Mouse (Mus musculus) gastrocnemius, postnatal 14 days (tissue): ENCODE data around the gene 1700020N01Rik. TPM values are rescaled to one million over a fixed set of nuclear protein-coding genes. Genes with fewer than 3 reads are reported as not detected.
A peak's percentile ranks its signal among the peaks of the same experiment; 100 is the strongest.

Experiments
- DNase-seq: peaks from one replicate; pipeline ENCODE4 v3.0.0; 2021; ENCODE audit warnings: mixed read lengths
- intact Hi-C: fragments of 180-260 bp; cut with DNase I; formaldehyde crosslinking; loops from one replicate; pipeline ENCODE4 v1.15.1; 2025; ENCODE audit warnings: low total_unique reads
- total RNA-seq, 2 experiments: library from RNA; stranded (reverse); gene quantifications; 2 replicates each; pipeline ENCODE4 v1.2.3; 2021

1700020N01Rik gene
- total RNA-seq, 2 experiments from 2014 or later = not detected

GRCm38 (mm10) chr10:21588007-21588852 lies 4.7 kb upstream of the 1700020N01Rik start:
- intact Hi-C loops = no loop called here
- DNase-seq = no peak

DNA sequence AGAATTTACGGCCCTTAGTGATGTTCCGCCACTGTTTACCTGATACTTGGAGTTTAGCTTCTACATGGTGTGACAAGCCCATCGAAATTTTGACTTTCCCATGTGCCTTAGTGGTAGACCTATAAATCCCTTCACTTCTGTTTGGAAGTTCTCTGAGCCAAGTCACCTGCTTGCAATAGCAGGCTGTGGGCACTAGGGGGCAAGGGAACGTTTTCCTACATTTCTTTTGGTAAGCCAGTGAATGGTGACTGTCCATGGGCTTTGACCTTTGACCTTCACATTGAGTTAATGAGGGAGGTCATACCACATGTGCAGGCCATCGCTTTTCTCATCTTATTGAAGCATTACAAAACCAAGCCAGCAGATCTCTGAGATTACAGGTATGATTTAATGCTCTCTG lies 8.0 kb downstream of the 1700020N01Rik start:
- peak; percentile 58 for DNase-seq
- intact Hi-C loops = loop anchor here (10.0 kb wide), 2 partner anchors 194 to 404 kb away; no protein-coding TSS in a partner anchor

GRCm38 (mm10) chr10:21604476-21604875 lies 11.5 kb downstream of the 1700020N01Rik start:
- intact Hi-C loops = loop anchor here (10.0 kb wide), 2 partner anchors 190 to 400 kb away; no protein-coding TSS in a partner anchor
- DNase-seq = no peak

DNA sequence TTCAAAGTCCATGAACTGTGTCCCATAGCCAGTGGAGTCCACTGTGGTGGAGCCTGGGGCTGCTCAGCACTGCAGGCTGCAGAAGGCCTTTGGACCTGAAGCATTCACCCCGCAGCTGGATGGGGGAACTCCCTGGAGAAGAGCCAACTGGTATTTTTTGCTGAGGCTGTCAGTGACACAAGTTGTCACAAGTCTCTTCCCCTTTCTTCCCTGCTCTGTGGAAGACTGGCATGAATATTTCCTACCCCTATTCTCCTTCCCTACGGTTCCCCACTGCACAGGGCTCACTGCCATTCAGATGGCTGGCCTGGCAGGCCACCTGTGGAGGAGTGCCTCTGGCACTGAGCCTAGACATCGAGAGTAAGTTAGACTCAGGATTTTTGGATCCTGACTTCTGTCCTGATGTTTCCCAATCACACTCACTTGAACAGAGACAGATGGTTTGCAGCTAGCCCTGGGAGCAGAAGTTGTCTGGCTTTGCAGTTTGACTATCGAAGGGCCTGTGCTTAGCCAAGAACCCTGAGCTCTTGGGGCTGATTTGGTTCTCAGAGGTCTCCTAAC lies 12.1 kb downstream of the 1700020N01Rik start:
- intact Hi-C loops = loop anchor here (10.0 kb wide), 2 partner anchors 190 to 400 kb away; no protein-coding TSS in a partner anchor
- peak; percentile 61 for DNase-seq

GRCm38 (mm10) chr10:21605601-21606000 lies 12.7 kb downstream of the 1700020N01Rik start:
- intact Hi-C loops = loop anchor here (10.0 kb wide), 2 partner anchors 189 to 399 kb away; no protein-coding TSS in a partner anchor
- no peak for DNase-seq

GRCm38 (mm10) chr10:21606931-21607330 lies 14.0 kb downstream of the 1700020N01Rik start:
- DNase-seq = peak; percentile 22
- intact Hi-C loops = loop anchor here (10.0 kb wide), 2 partner anchors 188 to 398 kb away; no protein-coding TSS in a partner anchor

- DNase-seq = peak; percentile 29
- intact Hi-C loops = loop anchor here (10.0 kb wide), 2 partner anchors 185 to 395 kb away; no protein-coding TSS in a partner anchor
These were observed 16.6 kb downstream of the 1700020N01Rik start for GRCm38 (mm10) chr10:21609583-21609982.

DNA sequence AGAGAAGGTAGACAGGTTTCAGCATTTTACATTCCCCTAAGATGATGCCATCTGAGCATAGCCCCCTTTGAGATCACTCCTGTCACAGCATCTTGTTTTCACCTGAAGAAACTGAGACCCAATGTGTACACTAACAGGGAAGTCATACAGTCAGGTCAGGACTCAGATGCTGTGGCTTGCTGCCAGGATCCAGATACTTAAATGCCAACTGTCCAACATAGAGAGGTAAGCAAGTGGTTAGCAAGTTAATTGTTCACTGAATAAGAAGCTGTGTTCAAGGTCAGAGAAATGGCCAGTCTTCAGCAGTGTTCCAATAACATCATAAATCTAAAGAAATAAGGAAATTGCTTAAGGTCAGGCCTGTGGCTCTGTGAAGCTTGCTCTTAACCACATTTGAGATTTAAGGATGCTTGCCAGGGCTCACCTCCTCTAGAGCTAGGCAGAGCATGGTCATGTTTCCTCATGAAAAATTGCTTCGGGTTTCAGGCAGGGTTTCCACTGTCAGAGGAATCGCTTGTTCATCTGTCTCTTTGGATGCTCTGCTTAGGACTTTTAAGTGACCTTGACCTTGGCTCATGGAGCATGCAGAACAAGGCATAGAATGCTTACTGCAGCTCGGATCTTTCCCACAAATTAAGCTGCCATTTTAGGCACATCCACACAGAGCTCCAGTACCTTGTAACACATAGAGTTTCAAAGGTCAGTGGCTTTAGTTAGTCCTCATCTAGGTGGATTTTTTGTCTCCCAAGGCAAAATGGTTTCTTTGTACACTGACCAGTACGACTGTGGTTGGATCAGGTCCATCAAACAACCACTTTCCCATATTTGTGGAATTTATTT lies 20.3 kb downstream of the 1700020N01Rik start:
- DNase-seq = no peak
- intact Hi-C loops = no loop called here

DNA sequence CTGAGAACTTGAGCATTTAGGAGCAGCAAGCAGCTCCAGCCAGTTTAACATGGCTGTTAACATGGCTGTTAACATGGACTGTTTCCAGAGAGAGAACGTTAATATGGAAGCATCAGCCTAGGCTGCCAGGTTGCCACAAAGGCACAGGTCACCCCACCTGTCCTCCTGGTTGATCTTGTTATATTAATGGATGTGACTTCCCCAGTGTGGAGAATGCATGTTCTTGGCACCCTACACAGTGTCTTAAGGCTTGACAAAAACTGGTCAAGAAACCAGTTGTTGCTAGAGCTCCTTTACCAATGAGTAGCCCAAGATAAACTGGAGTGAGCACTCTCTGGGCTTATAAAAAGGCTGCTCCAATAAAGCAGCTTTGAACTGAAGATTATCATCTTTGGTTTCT lies 21.6 kb downstream of the 1700020N01Rik start:
- intact Hi-C loops = no loop called here
- DNase-seq = no peak

GRCm38 (mm10) chr10:21618745-21619508 lies 26.0 kb downstream of the 1700020N01Rik start:
- intact Hi-C loops = no loop called here
- no peak for DNase-seq

DNA sequence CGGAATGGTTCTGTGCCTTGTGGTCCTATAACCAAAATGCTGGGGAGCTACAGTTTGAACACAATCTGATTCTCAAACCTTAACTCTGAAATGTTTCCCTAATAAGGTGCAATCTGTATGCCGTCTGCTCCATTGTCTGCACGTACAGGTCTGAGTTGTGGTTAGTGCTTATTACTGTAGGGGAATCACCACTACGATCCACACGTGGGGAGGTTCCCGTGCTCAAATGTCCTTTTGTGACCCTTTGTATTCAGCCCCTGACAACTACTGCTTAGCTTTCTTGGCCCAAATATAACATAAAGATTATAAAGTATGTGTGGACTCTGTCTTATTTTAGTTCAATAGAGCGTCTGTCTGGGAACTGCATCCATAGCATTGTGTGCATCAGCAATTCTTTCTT lies 29.1 kb downstream of the 1700020N01Rik start:
- intact Hi-C loops = no loop called here
- DNase-seq = no peak

- intact Hi-C loops = no loop called here
- DNase-seq = peak; percentile 87
These were observed 35.6 kb downstream of the 1700020N01Rik start for GRCm38 (mm10) chr10:21628555-21628954.

GRCm38 (mm10) chr10:21629031-21629740 lies 36.2 kb downstream of the 1700020N01Rik start:
- intact Hi-C loops = no loop called here
- DNase-seq = peak; percentile 59

DNA sequence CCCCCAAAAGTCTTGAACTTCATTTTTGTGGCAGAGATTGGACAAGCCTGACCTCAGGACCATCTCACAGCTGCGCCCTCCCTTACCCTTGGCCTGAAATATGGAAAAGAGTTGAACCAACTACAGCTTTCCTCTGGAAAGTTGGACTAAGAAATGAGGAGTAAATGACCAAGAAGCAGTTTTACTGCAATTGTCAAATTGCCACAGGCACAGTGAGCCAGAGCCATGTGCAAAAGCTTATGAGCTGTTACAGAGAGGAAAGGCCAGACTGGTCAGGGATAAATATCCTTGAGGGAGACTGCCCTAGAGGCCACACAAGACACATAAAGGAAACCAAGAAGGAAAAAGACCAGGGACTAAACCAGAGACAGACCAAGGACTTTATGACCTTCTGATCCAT lies 38.5 kb downstream of the 1700020N01Rik start:
- intact Hi-C loops = no loop called here
- DNase-seq = peak; percentile 56

DNA sequence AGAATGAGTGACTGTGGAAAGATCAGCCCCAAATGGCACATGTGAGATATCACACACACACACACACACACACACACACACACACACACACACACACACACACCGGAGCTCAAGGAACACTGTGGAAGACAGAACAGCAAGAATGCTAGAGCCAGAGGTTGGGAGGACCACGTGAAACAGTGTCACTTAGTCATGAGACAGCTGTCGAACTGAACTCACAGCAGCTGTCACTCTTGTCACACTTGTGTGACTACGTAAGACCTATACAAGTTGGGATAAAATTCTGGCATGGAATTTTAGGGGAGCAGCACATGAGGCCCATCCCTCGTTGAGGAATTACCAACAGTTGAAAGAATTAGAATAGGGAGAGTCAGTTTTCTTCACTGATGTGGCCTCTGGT lies 39.7 kb downstream of the 1700020N01Rik start:
- intact Hi-C loops = no loop called here
- no peak for DNase-seq

- intact Hi-C loops = no loop called here
- no peak for DNase-seq
These were observed 43.2 kb downstream of the 1700020N01Rik start for GRCm38 (mm10) chr10:21635988-21636710.

- intact Hi-C loops = no loop called here
- DNase-seq = no peak
These were observed 43.8 kb downstream of the 1700020N01Rik start for GRCm38 (mm10) chr10:21636711-21637081.

DNA sequence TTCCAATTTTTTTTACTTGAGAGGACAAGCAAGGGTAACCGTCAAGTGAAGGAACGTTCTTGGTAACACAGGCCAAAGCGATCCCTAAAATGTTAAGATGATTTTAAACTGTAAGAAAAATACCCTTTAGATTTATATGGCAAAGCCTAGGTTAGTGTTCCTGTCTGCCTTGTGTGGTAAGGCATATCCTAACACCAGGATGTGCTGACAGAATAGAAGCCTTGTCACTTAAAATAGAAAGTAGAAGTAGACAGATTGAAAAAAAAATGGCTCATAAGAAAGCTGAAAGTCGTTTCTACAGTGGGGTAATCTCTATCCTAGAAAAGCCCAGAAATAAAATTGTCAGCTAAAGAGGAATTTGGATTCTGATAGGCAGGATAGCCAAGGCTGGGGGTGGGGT lies 58.4 kb downstream of the 1700020N01Rik start:
- intact Hi-C loops = no loop called here
- DNase-seq = no peak
